Mouse (Mus musculus) olfactory bulb, adult 2 months (tissue): Measurements from ENCODE around the gene Hoxc12. TPM values are rescaled to one million over a fixed set of nuclear protein-coding genes. Genes with fewer than 3 reads are reported as not detected.

Experiments
- H3K27ac ChIP-seq: fragments of 200-500 bp; 2 replicates; pipeline ENCODE4 v1.5.1; 2012; ENCODE audit warnings: low read depth, low read length; ENCODE audit not compliant: insufficient read depth
- H3K4me1 ChIP-seq: fragments of 200-500 bp; 2 replicates; pipeline ENCODE4 v1.6.1; 2012; ENCODE audit warnings: low read length; ENCODE audit not compliant: control insufficient read depth, insufficient read depth
- H3K4me3 ChIP-seq: fragments of 200-500 bp; 2 replicates; pipeline ENCODE4 v1.5.1; 2012; ENCODE audit warnings: mild to moderate bottlenecking, low read depth, low read length, moderate library complexity; ENCODE audit not compliant: insufficient read depth
- CTCF ChIP-seq: fragments of 200-500 bp; IDR thresholded peaks from 2 replicates; pipeline ENCODE4 v1.5.1; 2012; ENCODE audit warnings: low read depth, mild to moderate bottlenecking, low read length, moderate library complexity; ENCODE audit not compliant: insufficient read depth
- POLR2A ChIP-seq: fragments of 200-500 bp; IDR thresholded peaks from 2 replicates; pipeline ENCODE4 v1.6.1; 2012; ENCODE audit warnings: mild to moderate bottlenecking, low read depth, low read length, moderate library complexity; ENCODE audit not compliant: insufficient read depth
- WGBS: fragments of 180-500 bp; shearing (Covaris S2); methylation state at CpG from one replicate; pipeline ENCODE4 v1.1.7; 2018; 5-methylcytosine and 5-hydroxymethylcytosine counted together
- polyA plus RNA-seq: library from polyadenylated mRNA; stranded (reverse); fragments of >200 nt; gene quantifications from 2 replicates; pipeline ENCODE4 v1.2.4, GENCODE M21; 2012; ENCODE audit warnings: low replicate concordance; ENCODE audit not compliant: missing spikeins, insufficient read depth, insufficient read length

The Hoxc12 gene
- polyA plus RNA-seq, 1 experiment, result not detected

GRCm38 (mm10) chr15:102931706-102932358, 4.7 kb upstream of the Hoxc12 start:
- Histone ChIP-seq H3K27ac (no peak overlapping the region), H3K4me3 (no peak overlapping the region), H3K4me1 (no peaks in the 10 kb centered on the region)
- TF ChIP-seq POLR2A, result no peak
- no peak for TF ChIP-seq CTCF
- 2% methylated on average over 23 of the region's 23 CpGs for WGBS

GRCm38 (mm10) chr15:102934438-102934837, 2.1 kb upstream of the Hoxc12 start:
- Histone ChIP-seq H3K27ac (no peak overlapping the region), H3K4me3 (no peak overlapping the region), H3K4me1 (no peaks in the 10 kb centered on the region)
- TF ChIP-seq CTCF (no peak), POLR2A (no peak)
- WGBS, result 4% methylated on average over 12 of the region's 12 CpGs

- Histone ChIP-seq H3K27ac (no peak overlapping the region), H3K4me3 (no peak overlapping the region), H3K4me1 (no peaks in the 10 kb centered on the region)
- no peak for TF ChIP-seq POLR2A
- TF ChIP-seq CTCF, result no peak
- WGBS, result 2% methylated on average over 27 of the region's 27 CpGs
Observed at GRCm38 (mm10) chr15:102934897-102935296, 1.7 kb upstream of the Hoxc12 start.

- 2% methylated on average over 50 of the region's 50 CpGs for WGBS
- no peaks in the 10 kb centered on the region for H3K4me1 ChIP-seq
- TF ChIP-seq POLR2A (no peak), CTCF (no peak)
- no peak overlapping the region for H3K4me3 ChIP-seq
- H3K27ac ChIP-seq, result no peak overlapping the region
Observed at GRCm38 (mm10) chr15:102937036-102937666, 594 bp downstream of the Hoxc12 start.

GRCm38 (mm10) chr15:102939256-102940155, 2.9 kb downstream of the Hoxc12 start:
- 0 out of 2 replicates have a peak, but pooled peaks cover 3% of the 10 kb centered on the region for H3K4me1 ChIP-seq
- no peak overlapping the region for H3K4me3 ChIP-seq
- WGBS, result 2% methylated on average over 34 of the region's 34 CpGs
- no peak overlapping the region for H3K27ac ChIP-seq
- no peak for TF ChIP-seq POLR2A
- TF ChIP-seq CTCF, result no peak

GRCm38 (mm10) chr15:102942739-102943467, 6.3 kb downstream of the Hoxc12 start:
- WGBS, result under 1% methylated on average over 52 of the region's 53 CpGs
- H3K27ac ChIP-seq, result no peak overlapping the region

GRCm38 (mm10) chr15:102943468-102943813, 6.9 kb downstream of the Hoxc12 start:
- WGBS, result 5% methylated on average over 5 of the region's 5 CpGs
- H3K4me3 ChIP-seq, result no peak overlapping the region
- no peak for TF ChIP-seq POLR2A
- H3K27ac ChIP-seq, result no peak overlapping the region
- H3K4me1 ChIP-seq, result 0 out of 2 replicates have a peak, but pooled peaks cover 3% of the 10 kb centered on the region

More at GRCm38 (mm10) chr15:102942739-102943467, 6.3 kb downstream of the Hoxc12 start:
- Histone ChIP-seq H3K4me1 (0 out of 2 replicates have a peak, but pooled peaks cover 3% of the 10 kb centered on the region), H3K4me3 (no peak overlapping the region)
- no peak for TF ChIP-seq POLR2A
- TF ChIP-seq CTCF, result no peak
